14 mouse cellular contexts compared by ENCODE assay signal in genomic region chr2:3218225-3218624, GRCm38 (mm10).
DNase-seq lines count a peak whose midpoint lies in the region; ATAC-seq and TF ChIP-seq lines count a peak whose summit lies in the region.
"Had no signal": no experiment of that assay in that cellular context is flagged by ENCODE, and none has a peak within 500 bp of the region (broad histone marks: within the 10 kb centered on the region; RNA-seq: fewer than 3 reads in every experiment).

No protein-coding gene starts in this region.

- H3K4me3 ChIP-seq in C2C12 (ENCODE audit: insufficient read depth, poor library complexity, severe bottlenecking): no peak overlapping the region
- no peak overlapping the region for H3K4me3 ChIP-seq in forebrain, embryonic 14.5 days (ENCODE audit: low read depth, low read length)
- H3K4me3 ChIP-seq in forebrain, postnatal 0 days (ENCODE audit: low read depth, low read length): no peak overlapping the region
- H3K4me3 ChIP-seq: forebrain, embryonic 13.5 days; heart, adult 2 months; limb, embryonic 12.5 days; lung, embryonic 15.5 days had no signal

- no peaks in the 10 kb centered on the region for H3K79me3 ChIP-seq in C2C12 (ENCODE audit: low read depth)

- TF ChIP-seq CTCF in C2C12 (IDR thresholded peaks at IDR 0.05; ENCODE audit: control insufficient read depth, insufficient read depth, insufficient read length): no peak
- TF ChIP-seq CTCF in forebrain, postnatal 0 days (IDR thresholded peaks at IDR 0.05; ENCODE audit: low read depth): no peak

- 71% methylated on average over 6 of the region's 6 CpGs for WGBS in forebrain, embryonic 14.5 days
- 63% methylated on average over 6 of the region's 6 CpGs for WGBS in forebrain, postnatal 0 days

- no peaks in the 10 kb centered on the region for H3K4me1 ChIP-seq in forebrain, embryonic 14.5 days (ENCODE audit: control insufficient read depth, insufficient read depth, low read length)
- no peaks in the 10 kb centered on the region for H3K4me1 ChIP-seq in forebrain, postnatal 0 days (ENCODE audit: insufficient read depth)
- H3K4me1 ChIP-seq: forebrain, embryonic 13.5 days; limb, embryonic 12.5 days; lung, embryonic 15.5 days had no signal

- intact Hi-C loops in left cerebral cortex, postnatal 36 days (cut with DNase I): loop anchor here (1.0 to 2.0 kb wide), 2 partner anchors 66 to 99 kb away; partner anchors contain the start of gene Nmt2

- peaks cover 35% of the 10 kb centered on the region for H3K36me3 ChIP-seq in C2C12 (ENCODE audit: control insufficient read depth, insufficient read depth)
- H3K36me3 ChIP-seq in forebrain, embryonic 14.5 days (ENCODE audit: control insufficient read depth, insufficient read depth, low read length): no peaks in the 10 kb centered on the region; the same call in 1 of the 2 replicates
- H3K36me3 ChIP-seq in forebrain, postnatal 0 days (ENCODE audit: insufficient read depth): peaks cover 6% of the 10 kb centered on the region; the same call in 1 of the 2 replicates

- ATAC-seq in forebrain, embryonic 14.5 days: no peak
- ATAC-seq in forebrain, postnatal 0 days: no peak
- ATAC-seq: activated CD4-positive, CD25-positive, alpha-beta regulatory T cell, adult 4 months; forebrain, embryonic 13.5 days had no signal

- no peak overlapping the region for H3K9ac ChIP-seq in forebrain, embryonic 14.5 days (ENCODE audit: low read length)
- no peak overlapping the region for H3K9ac ChIP-seq in forebrain, postnatal 0 days
- H3K9ac ChIP-seq: forebrain, embryonic 13.5 days; limb, embryonic 12.5 days; lung, embryonic 15.5 days had no signal

- H3K27me3 ChIP-seq in C2C12 (ENCODE audit: control insufficient read depth, insufficient read depth, insufficient read length): no peaks in the 10 kb centered on the region
- H3K27me3 ChIP-seq in forebrain, embryonic 14.5 days (replicated peaks; ENCODE audit: control insufficient read depth, insufficient read depth, low read length): no peaks in the 10 kb centered on the region
- H3K27me3 ChIP-seq in forebrain, postnatal 0 days (ENCODE audit: insufficient read depth, low read length): no peaks in the 10 kb centered on the region
- H3K27me3 ChIP-seq: forebrain, embryonic 13.5 days; limb, embryonic 12.5 days; lung, embryonic 15.5 days had no signal

- no peak overlapping the region for H3ac ChIP-seq in C2C12 (ENCODE audit: control insufficient read depth, insufficient read length, low read depth)

- no peak overlapping the region for H3K27ac ChIP-seq in forebrain, embryonic 14.5 days (ENCODE audit: low read depth, low read length)
- H3K27ac ChIP-seq in forebrain, postnatal 0 days (ENCODE audit: low read depth, low read length): no peak overlapping the region
- H3K27ac ChIP-seq: forebrain, embryonic 13.5 days; heart, adult 2 months; limb, embryonic 12.5 days; lung, embryonic 15.5 days had no signal

- DNase-seq in NIH3T3 (ENCODE audit: low read depth): peak; percentile 83
- peak; percentile 64 to 70 for DNase-seq in layer of hippocampus, adult 18-20 months (ENCODE audit: low spot score in 2 of 2)
- peak; percentile 81 to 83 for DNase-seq in left cerebral cortex, postnatal 36 days (ENCODE audit: low spot score in 2 of 2)
- no peak for DNase-seq in forebrain, embryonic 14.5 days (ENCODE audit: low spot score)
- no peak for DNase-seq in forebrain, postnatal 0 days
- DNase-seq in cerebellum, adult 11-12 months: no peak
- DNase-seq: embryo, embryonic 11 days; kidney, adult 8-10 months had no signal

- no peaks in the 10 kb centered on the region for H3K9me3 ChIP-seq in forebrain, embryonic 14.5 days (replicated peaks; ENCODE audit: control insufficient read depth, low read length)
- no peaks in the 10 kb centered on the region for H3K9me3 ChIP-seq in forebrain, postnatal 0 days (ENCODE audit: low read length)
- H3K9me3 ChIP-seq: forebrain, embryonic 13.5 days; limb, embryonic 12.5 days; lung, embryonic 15.5 days had no signal

- H3K79me2 ChIP-seq in C2C12 (ENCODE audit: control insufficient read depth, insufficient read depth): peaks cover 12% of the 10 kb centered on the region

- no peak overlapping the region for H3K4me2 ChIP-seq in forebrain, embryonic 14.5 days (ENCODE audit: low read length)
- no peak overlapping the region for H3K4me2 ChIP-seq in forebrain, postnatal 0 days (ENCODE audit: low read depth)
- H3K4me2 ChIP-seq: forebrain, embryonic 13.5 days; limb, embryonic 12.5 days; lung, embryonic 15.5 days had no signal

TF ChIP-seq in C2C12, 6 proteins besides CTCF, POLR2A, EP300 and RAD21:
- TF ChIP-seq CEBPB (IDR thresholded peaks at IDR 0.05; ENCODE audit: low read depth) (peak; percentile 22), FOSL1 (IDR thresholded peaks at IDR 0.05; ENCODE audit: insufficient read depth, low read length, poor library complexity, severe bottlenecking) (peak; percentile 48), USF1 (IDR thresholded peaks at IDR 0.05; ENCODE audit: low read depth) (no peak), MAX (IDR thresholded peaks at IDR 0.05) (no peak), MYOD1 (IDR thresholded peaks at IDR 0.05; ENCODE audit: control insufficient read depth, insufficient read length, low read depth) (no peak)

Comparison
In these comparisons a context has a peak if more than half of its experiments do, and no peak if none do; other contexts are left out.
1. DNase-seq: peak in NIH3T3 (single experiment), layer of hippocampus, adult 18-20 months (2 of 2) and left cerebral cortex, postnatal 36 days (2 of 2); none in forebrain, embryonic 14.5 days (single experiment), forebrain, postnatal 0 days (single experiment) and cerebellum, adult 11-12 months (single experiment).